Mouse (Mus musculus) CH12.LX (cell line): ENCODE results near the gene Dgkg. TPM values are rescaled to one million over a fixed set of nuclear protein-coding genes. Genes with fewer than 3 reads are reported as not detected.

Experiments
- DNase-seq: peaks from one replicate; pipeline ENCODE4 v3.0.0-alpha.2; 2013; ENCODE audit errors: extremely low read depth
- H3K27ac ChIP-seq: 2 replicates; pipeline ENCODE4 v1.5.1; 2012; ENCODE audit warnings: low read depth, mild to moderate bottlenecking, control low read depth, moderate library complexity; ENCODE audit not compliant: insufficient read depth
- H3K27me3 ChIP-seq: replicated peaks from 2 replicates; pipeline ENCODE3; 2012; ENCODE audit warnings: inconsistent platforms
- H3K36me3 ChIP-seq, 2 experiments: replicated peaks in 1 of 2; 2 replicates each; pipeline versions ENCODE3 to v1.6.1; 2012; ENCODE audit warnings: inconsistent platforms in 1 of 2, low read length in 1 of 2, mild to moderate bottlenecking in 1 of 2, mixed read lengths in 1 of 2, moderate library complexity in 1 of 2; ENCODE audit not compliant: control insufficient read depth in 1 of 2, insufficient read depth in 1 of 2
- H3K4me1 ChIP-seq, 2 experiments: 2 replicates each; pipeline ENCODE4 v1.6.1; 2012; ENCODE audit warnings: inconsistent platforms in 1 of 2, moderate library complexity in 1 of 2; ENCODE audit not compliant: insufficient read depth in 2 of 2, control insufficient read depth in 1 of 2
- H3K4me2 ChIP-seq: 2 replicates; pipeline ENCODE4 v1.6.1; 2012; ENCODE audit warnings: low read depth, mild to moderate bottlenecking, control low read depth; ENCODE audit not compliant: poor library complexity, insufficient read depth, severe bottlenecking
- H3K4me3 ChIP-seq, 3 experiments: fragments of 150-350 bp in 1 of 3; sonication (generic) in 1 of 3; replicated peaks in 1 of 3; 2 replicates each; pipeline versions ENCODE3 to v1.5.1; 2011 to 2012; ENCODE audit warnings: low read depth in 2 of 3, low read length in 2 of 3, mild to moderate bottlenecking in 2 of 3, moderate library complexity in 2 of 3, control low read depth in 1 of 3, improper control_type of control experiment in 1 of 3, inconsistent platforms in 1 of 3, mixed read lengths in 1 of 3; ENCODE audit not compliant: poor library complexity in 1 of 3
- H3K79me2 ChIP-seq: replicated peaks from 2 replicates; pipeline ENCODE4 v1.6.1; 2012; ENCODE audit warnings: mild to moderate bottlenecking, moderate library complexity; ENCODE audit not compliant: control insufficient read depth, poor library complexity, insufficient read depth, severe bottlenecking; ENCODE audit errors: extremely low read depth
- H3K9ac ChIP-seq: 2 replicates; pipeline ENCODE4 v1.6.1; 2012; ENCODE audit warnings: low read depth, mild to moderate bottlenecking, control low read depth, moderate library complexity; ENCODE audit not compliant: insufficient read depth
- H3K9me3 ChIP-seq: replicated peaks from 2 replicates; pipeline ENCODE3; 2012; ENCODE audit warnings: low read length, inconsistent platforms, mixed read lengths
- BHLHE40 ChIP-seq: IDR thresholded peaks from 2 replicates; pipeline ENCODE4 v1.6.1; 2011; ENCODE audit warnings: mild to moderate bottlenecking, low read depth, low read length, improper control_type of control experiment
- CHD2 ChIP-seq: IDR thresholded peaks from 2 replicates; pipeline ENCODE4 v1.6.1; 2011; ENCODE audit warnings: low read length, improper control_type of control experiment
- CTCF ChIP-seq, 2 experiments: IDR thresholded peaks in 1 of 2; conservative IDR thresholded peaks in 1 of 2; 2 replicates each; pipeline ENCODE4 v1.5.1; 2011 to 2012; ENCODE audit warnings: low read depth in 2 of 2, low read length in 2 of 2, improper control_type of control experiment in 1 of 2, inconsistent platforms in 1 of 2, mild to moderate bottlenecking in 1 of 2, moderate library complexity in 1 of 2
- EP300 ChIP-seq: IDR thresholded peaks from 2 replicates; pipeline ENCODE4 v1.6.1; 2011; ENCODE audit warnings: low read length, improper control_type of control experiment
- ETS1 ChIP-seq: conservative IDR thresholded peaks from 2 replicates; pipeline ENCODE4 v1.6.1; 2012; ENCODE audit warnings: low read depth, mild to moderate bottlenecking, inconsistent platforms, low read length, improper control_type of control experiment, moderate library complexity
- GABPA ChIP-seq: IDR thresholded peaks from 2 replicates; pipeline ENCODE4 v1.6.1; 2012; ENCODE audit warnings: low read depth, low read length, improper control_type of control experiment, inconsistent platforms; ENCODE audit not compliant: insufficient replicate concordance
- HCFC1 ChIP-seq: IDR thresholded peaks from 2 replicates; pipeline ENCODE4 v1.6.1; 2012; ENCODE audit warnings: low read depth, mild to moderate bottlenecking, inconsistent platforms, low read length, improper control_type of control experiment
- IRF4 ChIP-seq: IDR thresholded peaks from 2 replicates; pipeline ENCODE4 v1.6.1; 2014; ENCODE audit warnings: low read depth, mild to moderate bottlenecking, inconsistent platforms, low read length, improper control_type of control experiment
- JUN ChIP-seq: IDR thresholded peaks from 2 replicates; pipeline ENCODE4 v1.6.1; 2011; ENCODE audit warnings: low read depth, mild to moderate bottlenecking, low read length, improper control_type of control experiment, moderate library complexity; ENCODE audit not compliant: insufficient read depth
- JUND ChIP-seq: conservative IDR thresholded peaks from 2 replicates; pipeline ENCODE4 v1.6.1; 2011; ENCODE audit warnings: low read depth, low read length, improper control_type of control experiment
- KAT2A ChIP-seq: IDR thresholded peaks from 2 replicates; pipeline ENCODE4 v1.6.1; 2012; ENCODE audit warnings: low read length, improper control_type of control experiment, inconsistent platforms; ENCODE audit not compliant: insufficient replicate concordance
- MAFK ChIP-seq: IDR thresholded peaks from 2 replicates; pipeline ENCODE4 v1.6.1; 2011; ENCODE audit warnings: low read length, improper control_type of control experiment; ENCODE audit not compliant: insufficient replicate concordance
- MAX ChIP-seq: IDR thresholded peaks from 2 replicates; pipeline ENCODE4 v1.6.1; 2011; ENCODE audit warnings: low read length, improper control_type of control experiment
- MAZ ChIP-seq: IDR thresholded peaks from 2 replicates; pipeline ENCODE4 v1.6.1; 2012; ENCODE audit warnings: low read depth, mild to moderate bottlenecking, inconsistent platforms, low read length, improper control_type of control experiment, moderate library complexity
- MEF2A ChIP-seq: IDR thresholded peaks from 2 replicates; pipeline ENCODE4 v1.6.1; 2014; ENCODE audit warnings: low read depth, mild to moderate bottlenecking, inconsistent platforms, low read length, improper control_type of control experiment, borderline replicate concordance
- PAX5 ChIP-seq: IDR thresholded peaks from 2 replicates; pipeline ENCODE4 v1.6.1; 2012; ENCODE audit warnings: low read length, inconsistent platforms, mixed read lengths
- POLR2A ChIP-seq: IDR thresholded peaks from 2 replicates; pipeline ENCODE4 v1.6.1; 2011; ENCODE audit warnings: low read depth, mild to moderate bottlenecking, improper control_type of control experiment, low read length
- RAD21 ChIP-seq: IDR thresholded peaks from 2 replicates; pipeline ENCODE4 v1.6.1; 2011; ENCODE audit warnings: low read depth, mild to moderate bottlenecking, low read length, improper control_type of control experiment, moderate library complexity
- SIN3A ChIP-seq: IDR thresholded peaks from 2 replicates; pipeline ENCODE4 v1.6.1; 2012; ENCODE audit warnings: low read length, improper control_type of control experiment, inconsistent platforms
- SMC3 ChIP-seq: IDR thresholded peaks from 2 replicates; pipeline ENCODE4 v1.6.1; 2011; ENCODE audit warnings: low read depth, low read length, improper control_type of control experiment
- TBP ChIP-seq: conservative IDR thresholded peaks from 2 replicates; pipeline ENCODE4 v1.6.1; 2011; ENCODE audit warnings: low read depth, low read length, improper control_type of control experiment
- UBTF ChIP-seq: IDR thresholded peaks from 2 replicates; pipeline ENCODE4 v1.6.1; 2012; ENCODE audit warnings: low read depth, mild to moderate bottlenecking, inconsistent platforms, low read length, improper control_type of control experiment, moderate library complexity
- USF1 ChIP-seq: IDR thresholded peaks from 2 replicates; pipeline ENCODE4 v1.6.1; 2014; ENCODE audit warnings: low read depth, mild to moderate bottlenecking, inconsistent platforms, low read length, improper control_type of control experiment
- USF2 ChIP-seq: conservative IDR thresholded peaks from 2 replicates; pipeline ENCODE4 v1.6.1; 2011; ENCODE audit warnings: low read depth, low read length, improper control_type of control experiment
- ZKSCAN1 ChIP-seq: IDR thresholded peaks from 2 replicates; pipeline ENCODE4 v1.6.1; 2012; ENCODE audit warnings: low read depth, inconsistent platforms, low read length, improper control_type of control experiment, borderline replicate concordance
- ZMIZ1 ChIP-seq: IDR thresholded peaks from 2 replicates; pipeline ENCODE4 v1.6.1; 2012; ENCODE audit warnings: low read depth, mild to moderate bottlenecking, inconsistent platforms, low read length, improper control_type of control experiment
- ZNF384 ChIP-seq: IDR thresholded peaks from 2 replicates; pipeline ENCODE4 v1.6.1; 2012; ENCODE audit warnings: low read depth, low read length, improper control_type of control experiment, inconsistent platforms
- dilution Hi-C: fragments of 300-500 bp; cut with MboI; formaldehyde crosslinking; loops from 2 replicates; pipeline ENCODE4 v1.14.3; 2020; ENCODE audit warnings: low sequenced_read_pairs; ENCODE audit not compliant: extremely low pct_unique_long_range_greater_than_20kb, extremely low pct_ligation_motif_present
- in situ Hi-C: fragments of 300-500 bp; cut with MboI; formaldehyde crosslinking; loops from 3 replicates; pipeline ENCODE4 v1.14.3; 2019; ENCODE audit warnings: low sequenced_read_pairs, low pct_ligation_motif_present, low pct_unique_long_range_greater_than_20kb, mixed read lengths
- polyA plus RNA-seq: library from polyadenylated mRNA; unstranded; fragments of >175 nt; gene quantifications from 2 replicates; pipeline ENCODE4 v1.2.1, GENCODE M21; 2012; ENCODE audit warnings: low read depth; ENCODE audit not compliant: insufficient read length
- total RNA-seq, 2 experiments: library from RNA; depleted of rRNA; stranded (reverse); fragments of 300-350 nt in 1 of 2; fragments of >200 nt in 1 of 2; gene quantifications; 2 replicates each; pipeline ENCODE4 v1.2.3; 2012 to 2014

The Dgkg gene
- total and polyA plus RNA-seq, 3 experiments, result 2.0 to 9.2 (median 3.0) TPM

DNA sequence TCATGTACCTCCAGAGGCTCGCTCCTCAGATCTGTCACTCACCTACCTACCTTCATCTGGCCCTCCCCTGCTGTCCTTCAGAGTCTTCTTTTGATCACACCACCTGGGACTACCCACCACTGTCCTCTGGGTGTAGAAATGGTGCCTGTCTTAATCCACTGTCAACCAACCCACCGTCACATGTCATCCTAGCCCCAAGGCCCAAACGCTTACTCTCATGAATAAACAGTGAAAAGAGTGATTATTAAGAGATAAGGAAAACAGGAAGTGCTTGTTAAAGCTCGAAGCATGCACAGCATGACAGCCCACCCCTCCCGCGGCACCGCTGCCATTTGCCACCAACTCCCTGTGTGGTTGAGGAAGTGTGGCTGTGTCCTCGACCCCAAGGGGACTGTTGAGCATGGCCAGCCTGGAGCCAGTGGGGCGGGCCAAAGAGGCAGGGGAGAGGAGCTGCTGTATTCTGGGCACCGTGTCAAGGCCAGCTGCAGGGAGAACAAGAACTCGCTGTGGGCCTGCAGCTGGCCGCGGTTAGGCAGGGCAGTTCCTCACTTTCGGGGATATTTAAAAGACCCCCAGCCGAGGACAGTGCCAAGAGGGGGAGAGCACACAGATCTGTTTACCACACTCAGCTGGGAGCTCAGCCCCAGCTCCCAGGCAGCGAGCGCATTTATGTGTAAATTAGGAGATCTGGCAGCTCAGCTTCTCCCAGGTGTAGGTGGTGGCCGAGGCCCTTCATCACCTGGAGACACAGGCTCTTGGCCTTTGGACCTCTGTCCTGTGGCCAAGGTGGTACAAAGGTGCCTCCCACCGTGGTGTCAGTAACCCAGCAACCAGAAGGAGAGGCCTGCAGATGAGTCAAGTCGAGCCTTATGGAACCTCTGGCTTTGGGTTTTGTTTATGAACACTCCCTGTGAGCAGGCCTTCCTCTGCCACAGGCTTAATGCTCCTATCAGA lies 139.3 kb downstream of the Dgkg start:
- dilution Hi-C loops, result no loop called here
- peaks cover 4 to 8% of the 10 kb centered on the region in 2 experiments; a peak in 2 of 4 replicates for H3K4me1 ChIP-seq
- H3K9me3 ChIP-seq, result peaks cover under 1% of the 10 kb centered on the region
- H3K9ac ChIP-seq, result no peak overlapping the region
- no peaks in the 10 kb centered on the region for H3K79me2 ChIP-seq
- H3K36me3 ChIP-seq, result peaks cover 0 to 2% of the 10 kb centered on the region in 2 experiments
- DNase-seq, result no peak
- no peak overlapping the region for H3K4me2 ChIP-seq
- H3K27ac ChIP-seq, result no peak overlapping the region
- no peaks in the 10 kb centered on the region for H3K27me3 ChIP-seq
- no peak overlapping the region for H3K4me3 ChIP-seq
- in situ Hi-C loops, result no loop called here
- no peak for TF ChIP-seq RAD21
- no peak for TF ChIP-seq ZNF384
- TF ChIP-seq PAX5, result no peak
- TF ChIP-seq ETS1, result no peak
- TF ChIP-seq GABPA, result no peak
- TF ChIP-seq IRF4, result no peak
- no peak for TF ChIP-seq KAT2A
- no peak for TF ChIP-seq BHLHE40
- no peak for TF ChIP-seq USF1
- no peak for TF ChIP-seq MEF2A
- TF ChIP-seq UBTF, result no peak
- no peak for TF ChIP-seq MAZ
- TF ChIP-seq JUND, result no peak
- TF ChIP-seq SIN3A, result no peak
- TF ChIP-seq CHD2, result no peak
- no peak for TF ChIP-seq TBP
- TF ChIP-seq CTCF (conservative IDR thresholded peaks at IDR 0.05 in 1 of 2, IDR thresholded peaks at IDR 0.05 in 1 of 2; ENCODE audit: low read depth in 2 of 2, low read length in 2 of 2), result no peak
- TF ChIP-seq, all 38 proteins: peak for 0

DNA sequence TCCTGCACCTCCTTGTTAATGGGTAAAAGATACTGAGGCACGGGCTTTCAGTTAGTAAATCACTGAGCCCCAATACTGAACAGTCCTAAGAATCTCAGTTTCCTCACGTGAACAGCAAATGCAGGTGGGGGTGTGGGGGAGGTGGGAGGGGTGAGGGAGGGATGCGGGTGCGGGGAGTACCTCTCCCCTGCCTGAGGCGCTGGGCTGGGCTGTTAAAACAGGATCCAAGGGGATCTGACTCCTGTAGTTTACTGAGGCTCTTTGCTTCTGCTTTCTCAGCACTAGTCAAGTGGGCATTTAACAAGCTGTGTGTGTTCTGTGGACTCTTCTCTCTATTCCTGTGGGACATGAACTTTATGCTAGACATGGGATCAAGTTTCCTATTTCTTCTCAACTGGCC lies 141.5 kb downstream of the Dgkg start:
- dilution Hi-C loops, result no loop called here
- Histone ChIP-seq H3K27ac (no peak overlapping the region), H3K9me3 (peaks cover 3% of the 10 kb centered on the region), H3K4me2 (no peak overlapping the region), H3K4me1 (peaks cover 5 to 12% of the 10 kb centered on the region in 2 experiments; a peak in 2 of 4 replicates), H3K36me3 (peaks cover 0 to 2% of the 10 kb centered on the region in 2 experiments), H3K27me3 (no peaks in the 10 kb centered on the region), H3K4me3 (no peak overlapping the region), H3K79me2 (no peaks in the 10 kb centered on the region)
- TF ChIP-seq USF1, result no peak
- TF ChIP-seq JUN, result no peak
- no peak for TF ChIP-seq JUND
- TF ChIP-seq MAFK, result no peak
- no peak for TF ChIP-seq IRF4
- no peak for TF ChIP-seq USF2
- TF ChIP-seq KAT2A, result no peak
- TF ChIP-seq MAZ, result no peak
- TF ChIP-seq ZKSCAN1, result no peak
- TF ChIP-seq MAX, result no peak
- no peak for TF ChIP-seq SMC3
- no peak for TF ChIP-seq ZMIZ1
- TF ChIP-seq EP300, result no peak
- no peak for TF ChIP-seq HCFC1
- no peak for TF ChIP-seq POLR2A
- no peak for TF ChIP-seq CTCF (conservative IDR thresholded peaks at IDR 0.05 in 1 of 2, IDR thresholded peaks at IDR 0.05 in 1 of 2; ENCODE audit: low read depth in 2 of 2, low read length in 2 of 2)
- TF ChIP-seq, all 38 proteins: peak for 0
- in situ Hi-C loops, result no loop called here
- H3K9ac ChIP-seq, result no peak overlapping the region
- DNase-seq, result no peak
